Mouse (Mus musculus): ENCODE data around the gene Dennd1a.

DNA sequence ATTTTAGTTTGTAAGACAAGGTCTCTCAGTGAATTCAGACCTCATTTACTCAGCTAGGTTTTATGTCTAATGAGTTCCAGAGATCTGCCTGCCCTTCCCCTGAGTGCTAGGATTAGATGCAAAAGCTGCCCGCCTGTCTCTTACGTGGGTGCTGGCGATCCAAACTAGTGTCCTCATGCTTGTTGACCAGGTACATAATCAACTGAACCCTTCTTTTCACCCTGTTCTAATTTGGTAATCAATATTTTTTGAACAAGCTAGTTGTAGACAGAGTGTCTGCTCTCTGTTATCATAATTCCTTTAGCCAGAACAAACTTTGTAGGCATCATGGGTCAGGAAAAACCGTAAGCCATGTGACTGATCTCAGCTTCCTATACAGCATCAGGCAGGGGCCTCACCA is 241.9 kb downstream of the Dennd1a start:
- TF ChIP-seq EP300 (IDR thresholded peaks at IDR 0.05; ENCODE audit: low read depth) (no peak), CTCF (IDR thresholded peaks at IDR 0.05; ENCODE audit: low read depth) (no peak)

Measured in liver, postnatal 0 days (tissue).